Mouse (Mus musculus): Measurements from ENCODE around the gene Klf11. TPM values are rescaled to one million over a fixed set of nuclear protein-coding genes. Genes with fewer than 3 reads are reported as not detected.

Gene Klf11
- polyA plus RNA-seq, 1 experiment: 6.7 TPM

DNA sequence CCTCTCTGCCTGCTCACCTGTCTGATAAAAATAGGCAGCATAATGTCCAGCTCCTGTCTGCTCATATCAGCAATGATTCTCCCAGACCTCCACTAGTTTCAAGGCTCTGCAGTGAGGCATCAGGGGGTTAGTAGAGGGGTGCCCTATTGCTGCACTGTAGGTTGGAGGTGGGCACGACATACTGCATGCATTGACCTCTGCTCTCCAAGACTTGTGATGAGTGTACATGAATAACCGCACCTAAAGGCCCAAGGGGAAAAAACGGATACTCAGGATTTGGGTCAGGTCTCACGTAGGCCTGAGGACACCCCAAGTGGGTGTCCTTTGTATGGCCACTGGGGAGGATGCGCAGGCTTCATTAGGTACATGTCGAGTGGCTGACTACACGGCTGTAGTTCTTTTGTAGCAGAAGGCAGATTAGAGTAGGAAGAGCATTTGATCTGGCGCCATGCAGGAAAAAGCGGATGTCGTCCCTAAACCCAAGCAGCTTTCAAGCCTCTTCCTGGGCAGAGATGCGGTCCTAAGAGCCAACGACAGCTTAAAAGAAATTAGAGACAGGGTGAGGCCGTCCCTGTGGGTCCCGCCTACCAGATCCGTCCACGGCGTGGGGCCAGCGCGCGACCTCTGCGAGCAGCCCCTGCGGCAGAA lies 535 bp upstream of the Klf11 start:
- TF ChIP-seq POLR2A (IDR thresholded peaks at IDR 0.05; ENCODE audit: borderline replicate concordance, low read depth, low read length) (no peak), CTCF (IDR thresholded peaks at IDR 0.05; ENCODE audit: low read depth, low read length) (no peak)
- Histone ChIP-seq H3K27ac (ENCODE audit: insufficient read depth, low read depth, low read length) (peak overlapping the region; percentile 41), H3K4me1 (ENCODE audit: control insufficient read depth, insufficient read depth, low read length) (peaks cover 16% of the 10 kb centered on the region), H3K4me3 (ENCODE audit: insufficient read depth, low read length) (peak overlapping the region; percentile 65)

GRCm38 (mm10) chr12:24651642-24652342 lies 718 bp downstream of the Klf11 start:
- H3K4me1 ChIP-seq (ENCODE audit: control insufficient read depth, insufficient read depth, low read length): peaks cover 16% of the 10 kb centered on the region
- H3K4me3 ChIP-seq (ENCODE audit: insufficient read depth, low read length): peak overlapping the region; percentile 97
- H3K27ac ChIP-seq (ENCODE audit: insufficient read depth, low read depth, low read length): peak overlapping the region; percentile 49; the same call in 1 of the 2 replicates
- TF ChIP-seq POLR2A (IDR thresholded peaks at IDR 0.05; ENCODE audit: borderline replicate concordance, low read depth, low read length) (no peak), CTCF (IDR thresholded peaks at IDR 0.05; ENCODE audit: low read depth, low read length) (no peak)

GRCm38 (mm10) chr12:24654065-24654862 lies 3.2 kb downstream of the Klf11 start:
- Histone ChIP-seq H3K27ac (ENCODE audit: insufficient read depth, low read depth, low read length) (no peak overlapping the region), H3K4me3 (ENCODE audit: insufficient read depth, low read length) (no peak overlapping the region), H3K4me1 (ENCODE audit: control insufficient read depth, insufficient read depth, low read length) (peaks cover 16% of the 10 kb centered on the region)
- TF ChIP-seq POLR2A (IDR thresholded peaks at IDR 0.05; ENCODE audit: borderline replicate concordance, low read depth, low read length): no peak
- TF ChIP-seq CTCF (IDR thresholded peaks at IDR 0.05; ENCODE audit: low read depth, low read length): no peak

DNA sequence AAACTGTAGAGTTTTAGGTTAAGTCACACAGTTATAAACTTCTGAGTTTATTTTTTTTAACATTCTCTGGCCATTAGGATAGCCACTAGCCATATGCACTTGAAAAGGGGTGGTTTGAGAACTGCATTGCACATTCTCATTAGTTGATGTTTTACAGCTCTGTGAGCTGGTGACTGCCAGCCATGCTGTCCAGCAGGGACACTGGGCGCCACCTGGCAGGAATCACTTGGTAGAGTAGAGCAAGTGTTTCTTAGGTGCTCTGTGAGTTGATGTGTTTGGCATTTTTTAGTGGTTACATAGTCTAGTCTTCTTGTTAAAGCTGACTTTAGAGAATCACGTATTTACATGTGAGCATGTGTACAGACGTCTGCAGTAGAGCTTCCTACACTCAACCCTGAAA lies 5.4 kb downstream of the Klf11 start:
- H3K4me1 ChIP-seq (ENCODE audit: control insufficient read depth, insufficient read depth, low read length): peaks cover 10% of the 10 kb centered on the region
- TF ChIP-seq POLR2A (IDR thresholded peaks at IDR 0.05; ENCODE audit: borderline replicate concordance, low read depth, low read length): no peak
- TF ChIP-seq CTCF (IDR thresholded peaks at IDR 0.05; ENCODE audit: low read depth, low read length): no peak
- H3K27ac ChIP-seq (ENCODE audit: insufficient read depth, low read depth, low read length): no peak overlapping the region
- no peak overlapping the region for H3K4me3 ChIP-seq (ENCODE audit: insufficient read depth, low read length)

GRCm38 (mm10) chr12:24658998-24659397 lies 7.9 kb downstream of the Klf11 start:
- Histone ChIP-seq H3K4me3 (ENCODE audit: insufficient read depth, low read length) (no peak overlapping the region), H3K4me1 (ENCODE audit: control insufficient read depth, insufficient read depth, low read length) (peaks cover 2% of the 10 kb centered on the region; the same call in 1 of the 2 replicates), H3K27ac (ENCODE audit: insufficient read depth, low read depth, low read length) (no peak overlapping the region)
- TF ChIP-seq POLR2A (IDR thresholded peaks at IDR 0.05; ENCODE audit: borderline replicate concordance, low read depth, low read length) (no peak), CTCF (IDR thresholded peaks at IDR 0.05; ENCODE audit: low read depth, low read length) (no peak)

GRCm38 (mm10) chr12:24659923-24660322 lies 8.8 kb downstream of the Klf11 start:
- Histone ChIP-seq H3K4me3 (ENCODE audit: insufficient read depth, low read length) (no peak overlapping the region), H3K4me1 (ENCODE audit: control insufficient read depth, insufficient read depth, low read length) (peaks cover 1% of the 10 kb centered on the region; the same call in 1 of the 2 replicates), H3K27ac (ENCODE audit: insufficient read depth, low read depth, low read length) (no peak overlapping the region)
- no peak for TF ChIP-seq CTCF (IDR thresholded peaks at IDR 0.05; ENCODE audit: low read depth, low read length)
- TF ChIP-seq POLR2A (IDR thresholded peaks at IDR 0.05; ENCODE audit: borderline replicate concordance, low read depth, low read length): no peak

DNA sequence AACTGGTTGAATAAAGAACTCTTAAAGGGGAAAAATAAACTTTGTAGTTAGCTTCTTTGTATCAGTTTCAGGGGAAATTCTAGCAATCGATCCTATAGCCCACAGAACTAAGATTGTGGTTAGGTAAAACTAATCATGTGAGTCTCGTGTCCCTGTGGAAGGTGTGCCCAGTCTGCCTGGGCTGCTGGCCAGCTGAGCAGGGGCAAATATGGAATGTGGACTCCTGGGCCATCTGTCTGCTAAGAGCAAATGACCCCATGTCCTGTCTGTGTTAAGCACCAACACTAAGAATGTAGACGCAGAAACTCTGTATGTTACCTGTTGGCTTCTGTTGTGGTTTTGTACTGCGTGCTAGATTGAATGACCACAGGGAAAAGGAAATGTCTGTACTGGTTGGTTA lies 10.0 kb downstream of the Klf11 start:
- Histone ChIP-seq H3K4me1 (ENCODE audit: control insufficient read depth, insufficient read depth, low read length) (no peaks in the 10 kb centered on the region), H3K4me3 (ENCODE audit: insufficient read depth, low read length) (no peak overlapping the region), H3K27ac (ENCODE audit: insufficient read depth, low read depth, low read length) (no peak overlapping the region)
- TF ChIP-seq CTCF (IDR thresholded peaks at IDR 0.05; ENCODE audit: low read depth, low read length): no peak
- no peak for TF ChIP-seq POLR2A (IDR thresholded peaks at IDR 0.05; ENCODE audit: borderline replicate concordance, low read depth, low read length)

DNA sequence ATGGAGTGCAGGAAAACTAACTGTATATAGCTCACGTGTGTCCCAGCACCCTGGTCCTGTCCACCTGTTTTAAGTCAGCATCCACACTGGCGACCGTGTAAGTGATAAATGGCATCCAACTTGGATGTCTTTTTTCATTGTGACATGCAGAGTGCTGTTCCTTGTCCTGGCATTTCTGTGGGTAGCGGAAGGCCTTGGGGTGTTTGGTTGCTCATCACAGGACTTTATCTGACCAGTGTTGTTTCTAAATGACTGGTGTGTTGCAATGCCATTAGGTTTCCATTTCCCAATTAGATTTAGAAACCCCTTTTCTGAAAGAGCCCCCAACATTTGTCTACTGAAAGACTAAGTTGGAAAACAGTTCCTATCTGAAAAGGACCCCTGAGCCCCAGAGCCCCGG lies 11.1 kb downstream of the Klf11 start:
- TF ChIP-seq POLR2A (IDR thresholded peaks at IDR 0.05; ENCODE audit: borderline replicate concordance, low read depth, low read length) (no peak), CTCF (IDR thresholded peaks at IDR 0.05; ENCODE audit: low read depth, low read length) (no peak)
- Histone ChIP-seq H3K27ac (ENCODE audit: insufficient read depth, low read depth, low read length) (no peak overlapping the region), H3K4me1 (ENCODE audit: control insufficient read depth, insufficient read depth, low read length) (no peaks in the 10 kb centered on the region), H3K4me3 (ENCODE audit: insufficient read depth, low read length) (no peak overlapping the region)

DNA sequence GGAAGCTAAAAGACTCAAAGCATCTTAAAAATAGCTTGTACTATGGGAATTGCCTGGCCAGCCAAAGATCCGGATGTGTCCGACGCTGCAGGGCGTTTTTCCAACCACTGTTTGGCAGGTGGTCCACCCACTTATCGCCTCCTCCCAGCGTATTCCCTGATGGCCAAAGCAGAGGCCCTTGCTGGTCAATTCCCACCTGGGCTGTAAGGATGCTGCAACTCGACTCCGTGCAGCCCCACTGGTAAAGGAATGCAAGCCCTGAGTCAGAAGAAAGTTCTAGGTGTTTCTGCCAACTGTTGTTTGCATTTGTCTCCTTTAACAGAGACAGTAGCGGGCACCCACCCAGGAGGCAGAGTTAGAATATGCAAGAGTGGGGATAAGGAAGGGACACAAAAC lies 29.0 kb downstream of the Klf11 start:
- H3K4me1 ChIP-seq (ENCODE audit: control insufficient read depth, insufficient read depth, low read length): no peaks in the 10 kb centered on the region
- no peak overlapping the region for H3K4me3 ChIP-seq (ENCODE audit: insufficient read depth, low read length)
- no peak overlapping the region for H3K27ac ChIP-seq (ENCODE audit: insufficient read depth, low read depth, low read length)
- TF ChIP-seq POLR2A (IDR thresholded peaks at IDR 0.05; ENCODE audit: borderline replicate concordance, low read depth, low read length) (no peak), CTCF (IDR thresholded peaks at IDR 0.05; ENCODE audit: low read depth, low read length) (no peak)

Data from bone marrow macrophage, adult 2 months (primary cell).